Mouse (Mus musculus) hindbrain, embryonic 14.5 days (tissue): ENCODE measurements around the gene Ephb1. TPM values are rescaled to one million over a fixed set of nuclear protein-coding genes. Genes with fewer than 3 reads are reported as not detected.

Source experiments
- ATAC-seq: fragments of 200-750 bp; cut with Nextera tagmentation; 2 replicates; pipeline ENCODE4 v1.8.0; 2017; ENCODE audit warnings: moderate number of reproducible peaks, mild to moderate bottlenecking, moderate TSS enrichment, moderate library complexity; ENCODE audit not compliant: low FRiP score
- DNase-seq: peaks from one replicate; pipeline ENCODE4 v3.0.0-alpha.2; 2015; ENCODE audit warnings: low spot score
- H3K27ac ChIP-seq: fragments of 300-500 bp; sonication (generic); 2 replicates; pipeline ENCODE4 v1.5.1; 2014; ENCODE audit warnings: mild to moderate bottlenecking, moderate library complexity
- H3K27me3 ChIP-seq: fragments of 300-500 bp; sonication (generic); 2 replicates; pipeline ENCODE4 v1.6.1; 2014; ENCODE audit warnings: mild to moderate bottlenecking, low read length, mixed read lengths; ENCODE audit not compliant: control insufficient read depth, insufficient read depth
- H3K36me3 ChIP-seq: fragments of 300-500 bp; sonication (generic); replicated peaks from 2 replicates; pipeline ENCODE4 v1.6.1; 2014; ENCODE audit not compliant: control insufficient read depth, insufficient read depth
- H3K4me1 ChIP-seq: fragments of 300-500 bp; sonication (generic); replicated peaks from 2 replicates; pipeline ENCODE4 v1.6.1; 2014; ENCODE audit warnings: antibody characterized with exemption, low read length, mixed read lengths; ENCODE audit not compliant: control insufficient read depth, insufficient read depth
- H3K4me2 ChIP-seq: fragments of 300-500 bp; sonication (generic); replicated peaks from 2 replicates; pipeline ENCODE4 v1.6.1; 2014; ENCODE audit warnings: mild to moderate bottlenecking, moderate library complexity
- H3K4me3 ChIP-seq: fragments of 300-500 bp; sonication (generic); replicated peaks from 2 replicates; pipeline ENCODE4 v1.5.1; 2014; ENCODE audit warnings: mild to moderate bottlenecking, low read length
- H3K9ac ChIP-seq: fragments of 300-500 bp; sonication (generic); 2 replicates; pipeline ENCODE4 v1.6.1; 2014
- H3K9me3 ChIP-seq: fragments of 300-500 bp; sonication (generic); 2 replicates; pipeline ENCODE4 v1.6.1; 2016; ENCODE audit warnings: low read length; ENCODE audit not compliant: control insufficient read depth
- WGBS: fragments of 180-500 bp; shearing (Covaris S2); extraction: QIAGEN DNeasy Blood & Tissue Kit; methylation state at CpG from one replicate; pipeline ENCODE4 v1.1.7; 2014; 5-methylcytosine and 5-hydroxymethylcytosine counted together
- polyA plus RNA-seq: library from polyadenylated mRNA; unstranded; fragments of >200 nt; fragmentation: Nextera tagmentation; extraction: Ambion mirVana; gene quantifications from 2 replicates; pipeline ENCODE4 v1.2.1, GENCODE M21; 2014

Gene Ephb1
- polyA plus RNA-seq, 1 experiment from 2014 or later, result 52.2 TPM

GRCm38 (mm10) chr9:102273469-102273808 is 81.1 kb downstream of the Ephb1 start:
- DNase-seq, result no peak
- Histone ChIP-seq H3K4me3 (no peak overlapping the region), H3K4me2 (no peak overlapping the region), H3K4me1 (peaks cover 13% of the 10 kb centered on the region; the same call in 1 of the 2 replicates), H3K9ac (no peak overlapping the region), H3K9me3 (no peaks in the 10 kb centered on the region), H3K27me3 (peaks cover 4% of the 10 kb centered on the region; the same call in 1 of the 2 replicates), H3K36me3 (no peaks in the 10 kb centered on the region), H3K27ac (no peak overlapping the region)
- 69% methylated on average over 6 of the region's 6 CpGs for WGBS
- no peak for ATAC-seq

DNA sequence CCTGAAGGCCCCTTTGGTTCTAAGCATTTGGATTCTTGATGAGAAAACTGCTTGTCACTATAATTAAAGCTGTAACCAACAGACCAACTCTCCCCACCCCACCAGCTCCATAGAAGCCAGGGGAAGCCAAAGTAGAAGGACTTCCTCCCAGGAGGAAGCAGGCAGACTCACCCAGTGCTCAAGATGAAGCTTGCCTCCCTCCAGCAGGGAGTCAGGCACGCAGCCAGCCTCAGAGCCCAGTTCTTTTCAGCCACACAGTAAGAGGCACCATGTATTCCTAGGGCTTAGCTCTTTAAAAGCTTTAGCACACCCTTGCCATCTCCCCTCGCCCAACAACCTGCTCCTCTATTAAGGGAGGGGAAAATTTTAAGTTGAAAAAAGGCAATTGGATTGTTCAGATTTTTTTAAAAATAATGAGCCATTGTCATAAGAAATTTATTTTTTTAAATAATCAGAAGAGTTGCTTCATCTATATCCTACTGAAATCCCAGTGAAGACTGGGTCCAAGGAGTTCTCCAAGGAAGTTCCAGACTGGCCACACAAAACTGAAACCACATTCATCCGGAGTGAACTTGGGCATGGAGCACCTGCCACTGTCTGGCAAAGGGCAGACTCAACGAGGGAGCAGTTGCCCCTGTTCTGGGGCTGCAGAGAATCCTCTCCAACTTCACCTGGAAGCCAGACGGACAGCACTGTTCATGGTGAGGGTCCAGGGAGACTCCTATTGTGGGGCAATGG is 81.6 kb downstream of the Ephb1 start:
- H3K4me2 ChIP-seq, result no peak overlapping the region
- DNase-seq (no peak), ATAC-seq (no peak)
- no peaks in the 10 kb centered on the region for H3K36me3 ChIP-seq
- peaks cover 4% of the 10 kb centered on the region; the same call in 1 of the 2 replicates for H3K27me3 ChIP-seq
- H3K9ac ChIP-seq, result no peak overlapping the region
- no peak overlapping the region for H3K4me3 ChIP-seq
- H3K4me1 ChIP-seq, result peaks cover 18% of the 10 kb centered on the region
- WGBS, result 54% methylated on average over 5 of the region's 5 CpGs
- H3K9me3 ChIP-seq, result no peaks in the 10 kb centered on the region
- no peak overlapping the region for H3K27ac ChIP-seq

DNA sequence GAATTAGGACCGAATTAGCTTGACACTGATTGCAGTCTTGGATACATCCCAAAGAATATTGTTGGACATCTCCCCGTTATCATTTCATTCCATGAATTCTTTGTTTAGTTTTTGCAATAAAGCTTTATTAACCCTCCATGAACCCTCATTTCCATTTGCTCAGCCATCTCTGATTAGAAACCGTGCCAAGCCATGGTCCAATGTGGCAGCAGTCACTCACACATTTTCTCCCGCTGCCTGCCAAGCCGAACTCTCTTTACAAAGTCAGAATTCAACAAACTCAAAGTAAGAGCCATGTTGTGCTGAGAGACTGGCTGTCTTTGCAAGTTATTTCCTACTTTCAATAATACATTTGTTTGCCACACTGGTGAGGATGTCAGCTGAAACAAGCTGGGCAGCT is 84.0 kb downstream of the Ephb1 start:
- Histone ChIP-seq H3K9me3 (no peaks in the 10 kb centered on the region), H3K27me3 (peaks cover 4% of the 10 kb centered on the region; the same call in 1 of the 2 replicates), H3K27ac (no peak overlapping the region), H3K4me2 (no peak overlapping the region), H3K36me3 (no peaks in the 10 kb centered on the region), H3K4me1 (peaks cover 27% of the 10 kb centered on the region), H3K4me3 (no peak overlapping the region), H3K9ac (no peak overlapping the region)
- DNase-seq (no peak), ATAC-seq (no peak)
- WGBS, result 71% methylated on average over 5 of the region's 5 CpGs

DNA sequence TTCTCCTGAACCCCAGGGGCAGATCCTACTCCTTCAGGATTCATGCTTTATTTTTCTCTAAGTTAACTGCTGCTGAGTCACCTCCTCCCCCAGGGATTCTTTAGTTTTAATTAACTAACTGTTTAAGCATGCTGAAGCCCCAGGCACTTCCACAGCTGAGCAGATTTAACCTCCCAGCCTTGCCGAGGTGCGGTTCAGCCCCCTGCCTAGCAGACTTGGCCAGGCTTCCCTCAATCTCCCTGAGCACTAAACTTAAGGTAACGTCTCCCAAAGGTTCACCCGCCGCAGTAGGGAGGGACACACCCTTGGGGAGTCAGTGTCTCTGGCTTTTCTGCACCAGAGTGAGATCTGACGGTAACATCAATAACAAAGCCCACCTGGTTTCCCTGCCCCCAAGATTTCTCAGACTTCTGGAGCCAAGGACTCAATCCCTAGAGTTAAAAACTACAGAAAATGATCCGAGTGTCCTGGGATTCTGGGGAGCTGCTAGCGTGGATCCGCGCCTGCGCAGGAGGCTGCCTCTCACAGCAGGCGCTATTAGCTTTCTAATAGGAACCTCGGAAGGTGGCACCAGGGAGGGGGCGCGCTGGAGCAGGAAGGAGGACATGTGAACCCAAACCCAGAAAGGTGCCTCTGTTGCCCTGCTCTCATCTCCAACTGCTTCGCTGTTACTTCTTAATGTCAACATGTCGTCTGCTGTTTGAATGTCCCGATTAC is 87.0 kb downstream of the Ephb1 start:
- DNase-seq, result peak; percentile 61
- ATAC-seq, result no peak; the same call in 1 of the 2 replicates

GRCm38 (mm10) chr9:102263760-102264159 is 90.7 kb downstream of the Ephb1 start:
- Histone ChIP-seq H3K36me3 (no peaks in the 10 kb centered on the region), H3K27me3 (peaks cover under 1% of the 10 kb centered on the region; the same call in 1 of the 2 replicates), H3K27ac (0 out of 2 replicates have a peak overlapping the region, but pooled peaks have one; percentile 53), H3K9me3 (no peaks in the 10 kb centered on the region), H3K4me1 (peaks cover 58% of the 10 kb centered on the region), H3K4me3 (no peak overlapping the region), H3K4me2 (no peak overlapping the region), H3K9ac (no peak overlapping the region)
- DNase-seq, result no peak
- ATAC-seq, result no peak
- 38% methylated on average over 7 of the region's 7 CpGs for WGBS

More for the DNA sequence above, 87.0 kb downstream of the Ephb1 start:
- 0 out of 2 replicates have a peak overlapping the region, but pooled peaks have one; percentile 13 for H3K9ac ChIP-seq
- 2% methylated on average over 18 of the region's 18 CpGs for WGBS
- peak overlapping the region; percentile 45 for H3K4me2 ChIP-seq
- H3K27ac ChIP-seq, result peak overlapping the region; percentile 17; the same call in 1 of the 2 replicates
- H3K4me3 ChIP-seq, result peak overlapping the region; percentile 14
- H3K4me1 ChIP-seq, result peaks cover 34% of the 10 kb centered on the region
- no peaks in the 10 kb centered on the region for H3K36me3 ChIP-seq
- H3K27me3 ChIP-seq, result peaks cover 4% of the 10 kb centered on the region; the same call in 1 of the 2 replicates
- H3K9me3 ChIP-seq, result no peaks in the 10 kb centered on the region

DNA sequence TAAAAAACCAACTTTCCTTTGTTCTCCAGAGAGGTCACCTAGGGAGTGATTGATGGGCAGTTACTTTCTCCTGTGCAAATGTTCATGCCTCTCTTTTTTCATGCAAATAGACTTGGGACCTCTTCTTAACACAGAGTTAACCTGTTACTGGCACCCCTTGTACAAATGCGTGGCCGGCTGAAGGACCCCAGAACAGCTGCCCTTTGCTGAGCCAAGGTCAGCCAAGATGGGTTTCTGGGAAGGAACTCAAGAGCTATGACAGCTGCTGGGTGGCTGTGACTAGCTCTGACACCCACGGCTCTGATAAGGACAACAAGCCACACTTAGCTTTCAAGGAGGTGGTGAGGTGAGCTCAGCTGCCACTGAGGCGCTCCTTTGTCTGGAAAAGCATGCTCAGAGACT is 92.4 kb downstream of the Ephb1 start:
- no peak overlapping the region for H3K4me3 ChIP-seq
- H3K9ac ChIP-seq, result no peak overlapping the region
- ATAC-seq (peak; percentile 10; the same call in 1 of the 2 replicates), DNase-seq (no peak)
- WGBS, result 3% methylated on average over 4 of the region's 4 CpGs
- H3K9me3 ChIP-seq, result no peaks in the 10 kb centered on the region
- H3K27me3 ChIP-seq, result no peaks in the 10 kb centered on the region
- H3K4me1 ChIP-seq, result peaks cover 45% of the 10 kb centered on the region
- peak overlapping the region; percentile 8; the same call in 1 of the 2 replicates for H3K4me2 ChIP-seq
- H3K27ac ChIP-seq, result peak overlapping the region; percentile 67
- no peaks in the 10 kb centered on the region for H3K36me3 ChIP-seq

GRCm38 (mm10) chr9:102261511-102261910 is 93.0 kb downstream of the Ephb1 start:
- H3K9ac ChIP-seq, result no peak overlapping the region
- DNase-seq, result peak; percentile 55
- peak overlapping the region; percentile 67; the same call in 1 of the 2 replicates for H3K27ac ChIP-seq
- 7% methylated on average over 9 of the region's 9 CpGs for whole genome bisulfite sequencing
- peak overlapping the region; percentile 8 for H3K4me2 ChIP-seq
- peak; percentile 62; the same call in 1 of the 2 replicates for ATAC-seq
- no peaks in the 10 kb centered on the region for H3K27me3 ChIP-seq
- no peaks in the 10 kb centered on the region for H3K36me3 ChIP-seq
- H3K9me3 ChIP-seq, result no peaks in the 10 kb centered on the region
- H3K4me3 ChIP-seq, result no peak overlapping the region
- peaks cover 44% of the 10 kb centered on the region for H3K4me1 ChIP-seq

DNA sequence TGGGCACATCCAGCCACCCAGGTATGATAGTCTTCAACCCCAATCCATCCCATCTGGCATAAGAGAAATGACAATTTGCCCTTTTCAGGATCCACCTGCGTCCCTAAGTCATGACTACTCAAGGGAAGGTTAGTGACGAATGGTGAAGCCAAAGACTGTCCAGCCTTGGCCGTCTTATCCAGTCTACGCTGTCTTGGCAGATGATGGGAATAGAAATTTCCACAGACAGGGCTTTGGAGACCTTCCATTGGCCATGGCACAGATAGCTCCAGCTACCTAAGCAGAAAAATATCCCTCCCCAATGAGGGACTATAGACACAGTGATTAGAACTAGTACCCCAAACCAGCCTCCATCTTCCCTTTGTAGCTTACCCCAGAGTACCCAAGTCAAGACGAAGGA is 98.1 kb downstream of the Ephb1 start:
- 90% methylated on average over 5 of the region's 5 CpGs for WGBS
- H3K27ac ChIP-seq, result no peak overlapping the region
- DNase-seq, result no peak
- no peak overlapping the region for H3K4me2 ChIP-seq
- no peaks in the 10 kb centered on the region for H3K9me3 ChIP-seq
- H3K4me3 ChIP-seq, result no peak overlapping the region
- H3K36me3 ChIP-seq, result no peaks in the 10 kb centered on the region
- no peak overlapping the region for H3K9ac ChIP-seq
- H3K27me3 ChIP-seq, result no peaks in the 10 kb centered on the region
- ATAC-seq, result no peak
- H3K4me1 ChIP-seq, result peaks cover 18% of the 10 kb centered on the region

- Histone ChIP-seq H3K27me3 (no peaks in the 10 kb centered on the region), H3K4me2 (no peak overlapping the region), H3K4me3 (no peak overlapping the region), H3K27ac (no peak overlapping the region), H3K4me1 (peaks cover 12% of the 10 kb centered on the region; the same call in 1 of the 2 replicates), H3K36me3 (no peaks in the 10 kb centered on the region), H3K9me3 (no peaks in the 10 kb centered on the region), H3K9ac (no peak overlapping the region)
- 87% methylated on average over 6 of the region's 6 CpGs for WGBS
- ATAC-seq (no peak), DNase-seq (no peak)
These were observed 98.7 kb downstream of the Ephb1 start for GRCm38 (mm10) chr9:102255803-102256202.
